Mouse (Mus musculus) MEL (cell line): Measurements from ENCODE around the gene Nmnat3. TPM values are rescaled to one million over a fixed set of nuclear protein-coding genes. Genes with fewer than 3 reads are reported as not detected.

Experiments
- DNase-seq: peaks from one replicate; pipeline ENCODE4 v3.0.0; 2011; ENCODE audit warnings: low read depth, low spot score
- H3K27ac ChIP-seq: 2 replicates; pipeline ENCODE4 v1.5.1; 2012; ENCODE audit warnings: low read depth, mild to moderate bottlenecking, control low read depth, low read length, moderate library complexity; ENCODE audit not compliant: control insufficient read depth
- H3K27me3 ChIP-seq, 2 experiments: fragments of 150-350 bp in 1 of 2; sonication (generic) in 1 of 2; 2 replicates each; pipeline ENCODE4 v1.6.1; 2012; ENCODE audit warnings: low read length in 2 of 2, mild to moderate bottlenecking in 2 of 2, improper control_type of control experiment in 1 of 2, moderate library complexity in 1 of 2; ENCODE audit not compliant: insufficient read depth in 2 of 2, control insufficient read depth in 1 of 2
- H3K36me3 ChIP-seq, 2 experiments: 2 replicates each; pipeline ENCODE4 v1.6.1; 2012 to 2014; ENCODE audit warnings: low read length in 2 of 2, improper control_type of control experiment in 1 of 2, inconsistent platforms in 1 of 2, mild to moderate bottlenecking in 1 of 2; ENCODE audit not compliant: insufficient read depth in 2 of 2, control insufficient read depth in 1 of 2
- H3K4me1 ChIP-seq, 2 experiments: fragments of 150-350 bp in 1 of 2; sonication (generic) in 1 of 2; 2 replicates each; pipeline ENCODE4 v1.6.1; 2012; ENCODE audit warnings: low read length in 2 of 2, improper control_type of control experiment in 1 of 2, mild to moderate bottlenecking in 1 of 2; ENCODE audit not compliant: insufficient read depth in 2 of 2, control insufficient read depth in 1 of 2
- H3K4me3 ChIP-seq, 2 experiments: fragments of 150-350 bp in 1 of 2; sonication (generic) in 1 of 2; 2 replicates each; pipeline ENCODE4 v1.5.1; 2012; ENCODE audit warnings: low read depth in 2 of 2, low read length in 2 of 2, mild to moderate bottlenecking in 2 of 2, moderate library complexity in 2 of 2, control low read depth in 1 of 2, improper control_type of control experiment in 1 of 2; ENCODE audit not compliant: control insufficient read depth in 1 of 2, insufficient read depth in 1 of 2
- H3K79me2 ChIP-seq: 2 replicates; pipeline ENCODE4 v1.6.1; 2012; ENCODE audit warnings: mild to moderate bottlenecking, low read length, moderate library complexity; ENCODE audit not compliant: control insufficient read depth, poor library complexity, insufficient read depth
- H3K9ac ChIP-seq: 2 replicates; pipeline ENCODE4 v1.6.1; 2012; ENCODE audit warnings: low read depth, mild to moderate bottlenecking, control low read depth, low read length, moderate library complexity; ENCODE audit not compliant: control insufficient read depth, poor library complexity, severe bottlenecking
- H3K9me3 ChIP-seq: fragments of 150-350 bp; sonication (generic); replicated peaks from 2 replicates; pipeline ENCODE4 v1.6.1; 2012; ENCODE audit warnings: mild to moderate bottlenecking, low read length, improper control_type of control experiment, moderate library complexity; ENCODE audit not compliant: insufficient read depth
- BHLHE40 ChIP-seq: IDR thresholded peaks from 2 replicates; pipeline ENCODE4 v1.6.1; 2012; ENCODE audit warnings: low read depth, mild to moderate bottlenecking, inconsistent platforms, low read length, improper control_type of control experiment, borderline replicate concordance
- CHD2 ChIP-seq: IDR thresholded peaks from 2 replicates; pipeline ENCODE4 v1.6.1; 2011; ENCODE audit warnings: low read length, improper control_type of control experiment
- CTCF ChIP-seq, 3 experiments: IDR thresholded peaks in 2 of 3; conservative IDR thresholded peaks in 1 of 3; 2 replicates each; pipeline ENCODE4 v1.5.1; 2011 to 2012; ENCODE audit warnings: low read length in 3 of 3, low read depth in 2 of 3, mild to moderate bottlenecking in 2 of 3, improper control_type of control experiment in 1 of 3, inconsistent platforms in 1 of 3, mixed read lengths in 1 of 3, moderate library complexity in 1 of 3; ENCODE audit not compliant: control insufficient read depth in 1 of 3, insufficient read depth in 1 of 3, poor library complexity in 1 of 3, severe bottlenecking in 1 of 3
- E2F4 ChIP-seq: IDR thresholded peaks from 2 replicates; pipeline ENCODE4 v1.6.1; 2011; ENCODE audit warnings: low read depth, low read length, improper control_type of control experiment, borderline replicate concordance
- ELF1 ChIP-seq: IDR thresholded peaks from 2 replicates; pipeline ENCODE4 v1.6.1; 2014; ENCODE audit warnings: low read depth, mild to moderate bottlenecking, inconsistent platforms, low read length, improper control_type of control experiment, moderate library complexity
- EP300 ChIP-seq, 2 experiments: IDR thresholded peaks; 2 replicates each; pipeline ENCODE4 v1.6.1; 2011; ENCODE audit warnings: improper control_type of control experiment in 2 of 2, low read length in 2 of 2, low read depth in 1 of 2, mild to moderate bottlenecking in 1 of 2
- GABPA ChIP-seq: IDR thresholded peaks from 2 replicates; pipeline ENCODE4 v1.6.1; 2012; ENCODE audit warnings: low read depth, mild to moderate bottlenecking, inconsistent platforms, low read length, improper control_type of control experiment, moderate library complexity
- HCFC1 ChIP-seq: IDR thresholded peaks from 2 replicates; pipeline ENCODE4 v1.6.1; 2012; ENCODE audit warnings: low read depth, mild to moderate bottlenecking, inconsistent platforms, low read length, improper control_type of control experiment, moderate library complexity
- JUND ChIP-seq: IDR thresholded peaks from 2 replicates; pipeline ENCODE4 v1.6.1; 2011; ENCODE audit warnings: low read depth, mild to moderate bottlenecking, improper control_type of control experiment, low read length
- KAT2A ChIP-seq: conservative IDR thresholded peaks from 2 replicates; pipeline ENCODE4 v1.6.1; 2012; ENCODE audit warnings: low read depth, low read length, improper control_type of control experiment, inconsistent platforms
- MAX ChIP-seq: IDR thresholded peaks from 2 replicates; pipeline ENCODE4 v1.6.1; 2011; ENCODE audit warnings: low read length, improper control_type of control experiment
- MAZ ChIP-seq: IDR thresholded peaks from 2 replicates; pipeline ENCODE4 v1.6.1; 2012; ENCODE audit warnings: low read depth, mild to moderate bottlenecking, inconsistent platforms, low read length, improper control_type of control experiment
- MXI1 ChIP-seq: IDR thresholded peaks from 2 replicates; pipeline ENCODE4 v1.6.1; 2011; ENCODE audit warnings: mild to moderate bottlenecking, low read depth, low read length, improper control_type of control experiment
- MYB ChIP-seq: IDR thresholded peaks from 2 replicates; pipeline ENCODE4 v1.6.1; 2011; ENCODE audit warnings: mild to moderate bottlenecking, low read depth, low read length, improper control_type of control experiment
- NELFE ChIP-seq: IDR thresholded peaks from 2 replicates; pipeline ENCODE4 v1.6.1; 2011; ENCODE audit warnings: low read depth, low read length, improper control_type of control experiment
- NRF1 ChIP-seq: IDR thresholded peaks from 2 replicates; pipeline ENCODE4 v1.6.1; 2014; ENCODE audit warnings: low read depth, mild to moderate bottlenecking, inconsistent platforms, low read length, improper control_type of control experiment, moderate library complexity; ENCODE audit not compliant: poor library complexity, insufficient read depth, severe bottlenecking
- POLR2AphosphoS2 ChIP-seq: IDR thresholded peaks from 2 replicates; pipeline ENCODE4 v1.6.1; 2011; ENCODE audit warnings: low read length, improper control_type of control experiment
- POLR2AphosphoS5 ChIP-seq: IDR thresholded peaks from 2 replicates; pipeline ENCODE4 v1.6.1; 2012; ENCODE audit warnings: low read depth, borderline replicate concordance, mild to moderate bottlenecking, inconsistent platforms, low read length, moderate library complexity, mixed read lengths
- RAD21 ChIP-seq: IDR thresholded peaks from 2 replicates; pipeline ENCODE4 v1.6.1; 2011; ENCODE audit warnings: mild to moderate bottlenecking, low read depth, low read length, improper control_type of control experiment
- RCOR1 ChIP-seq: IDR thresholded peaks from 2 replicates; pipeline ENCODE4 v1.6.1; 2012; ENCODE audit warnings: low read depth, mild to moderate bottlenecking, inconsistent platforms, low read length, improper control_type of control experiment
- SMC3 ChIP-seq: IDR thresholded peaks from 2 replicates; pipeline ENCODE4 v1.6.1; 2011; ENCODE audit warnings: low read depth, low read length, improper control_type of control experiment
- TAL1 ChIP-seq: IDR thresholded peaks from 2 replicates; pipeline ENCODE4 v1.6.1; 2012; ENCODE audit warnings: mild to moderate bottlenecking, inconsistent platforms, low read length, moderate library complexity, mixed read lengths
- TCF12 ChIP-seq: IDR thresholded peaks from 2 replicates; pipeline ENCODE4 v1.6.1; 2014; ENCODE audit warnings: low read depth, mild to moderate bottlenecking, inconsistent platforms, low read length, improper control_type of control experiment, moderate library complexity
- UBTF ChIP-seq: IDR thresholded peaks from 2 replicates; pipeline ENCODE4 v1.6.1; 2012; ENCODE audit warnings: low read depth, mild to moderate bottlenecking, inconsistent platforms, low read length, improper control_type of control experiment, moderate library complexity, borderline replicate concordance; ENCODE audit not compliant: insufficient read depth
- USF2 ChIP-seq, 2 experiments: IDR thresholded peaks; 2 replicates each; pipeline ENCODE4 v1.6.1; 2011 to 2012; ENCODE audit warnings: improper control_type of control experiment in 2 of 2, low read length in 2 of 2, borderline replicate concordance in 1 of 2, inconsistent platforms in 1 of 2, low read depth in 1 of 2, mild to moderate bottlenecking in 1 of 2; ENCODE audit not compliant: insufficient read depth in 1 of 2
- ZC3H11A ChIP-seq: IDR thresholded peaks from 2 replicates; pipeline ENCODE4 v1.6.1; 2012; ENCODE audit warnings: low read depth, mild to moderate bottlenecking, inconsistent platforms, low read length, improper control_type of control experiment
- ZKSCAN1 ChIP-seq: IDR thresholded peaks from 2 replicates; pipeline ENCODE4 v1.6.1; 2012; ENCODE audit warnings: low read depth, mild to moderate bottlenecking, inconsistent platforms, low read length, improper control_type of control experiment, moderate library complexity
- ZMIZ1 ChIP-seq: IDR thresholded peaks from 2 replicates; pipeline ENCODE4 v1.6.1; 2012; ENCODE audit warnings: low read depth, mild to moderate bottlenecking, inconsistent platforms, low read length, improper control_type of control experiment, moderate library complexity
- ZNF384 ChIP-seq: IDR thresholded peaks from 2 replicates; pipeline ENCODE4 v1.6.1; 2012; ENCODE audit warnings: low read depth, mild to moderate bottlenecking, inconsistent platforms, low read length, improper control_type of control experiment
- polyA plus RNA-seq, 2 experiments: library from polyadenylated mRNA; stranded (reverse) in 1 of 2; unstranded in 1 of 2; fragments of >175 nt in 1 of 2; fragments of >200 nt in 1 of 2; gene quantifications; 2 replicates each; pipeline versions ENCODE4 v1.2.1 to v1.2.4; 2012; ENCODE audit warnings: low replicate concordance in 2 of 2, low read depth in 1 of 2; ENCODE audit not compliant: insufficient read length in 2 of 2, insufficient read depth in 1 of 2, missing spikeins in 1 of 2
- total RNA-seq: library from RNA; depleted of rRNA; stranded (reverse); fragments of 300-350 nt; gene quantifications from 2 replicates; pipeline ENCODE4 v1.2.3, GENCODE M21; 2012

Nmnat3 gene
- total and polyA plus RNA-seq, 3 experiments = 14.4 to 15.2 TPM; not detected in 1

DNA sequence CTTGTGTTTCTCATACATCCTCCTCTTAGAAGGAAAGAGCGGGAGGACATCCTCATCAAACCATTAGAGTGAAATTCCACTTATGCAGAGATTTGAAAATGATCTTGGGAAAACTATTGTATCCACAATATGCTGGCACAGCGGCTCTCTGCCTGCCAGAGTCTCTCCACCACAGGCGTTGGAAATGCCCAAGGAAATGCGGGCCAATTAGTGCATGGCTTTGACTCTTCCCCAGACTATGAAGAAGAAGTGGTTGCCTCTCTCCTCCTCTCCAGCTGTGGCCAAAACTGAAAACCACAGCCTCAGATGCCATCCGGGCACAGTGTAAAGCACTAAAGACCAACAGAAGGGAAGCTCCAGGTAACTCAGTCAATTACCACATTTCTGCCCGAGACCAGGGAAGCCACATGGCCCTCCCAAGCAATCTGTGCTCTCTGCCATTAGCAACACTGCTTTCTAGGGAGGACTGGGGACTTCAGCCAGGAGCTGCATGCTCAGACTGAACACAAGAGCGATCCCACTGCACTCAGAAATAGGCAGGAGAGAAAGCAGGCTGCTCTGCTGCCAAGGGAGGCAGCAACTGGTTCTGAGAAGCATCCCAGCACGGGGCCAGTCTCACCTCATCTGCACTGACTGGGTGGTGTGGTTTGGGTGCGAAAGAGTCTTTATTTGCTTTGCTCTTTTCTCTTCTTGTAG is 1.5 kb upstream of the Nmnat3 start:
- Histone ChIP-seq H3K9ac (no peak overlapping the region), H3K27me3 (peaks cover 0 to 2% of the 10 kb centered on the region in 2 experiments; a peak in 1 of 4 replicates), H3K4me3 (no peak overlapping the region), H3K4me1 (no peaks in the 10 kb centered on the region)
- no peak for DNase-seq
- TF ChIP-seq NRF1 (no peak), HCFC1 (no peak), E2F4 (no peak), ZC3H11A (no peak), POLR2AphosphoS2 (no peak)
- TF ChIP-seq, all 39 proteins: peak for 0
- Histone ChIP-seq H3K79me2 (no peaks in the 10 kb centered on the region), H3K9me3 (no peaks in the 10 kb centered on the region), H3K27ac (no peak overlapping the region), H3K36me3 (no peaks in the 10 kb centered on the region)

DNA sequence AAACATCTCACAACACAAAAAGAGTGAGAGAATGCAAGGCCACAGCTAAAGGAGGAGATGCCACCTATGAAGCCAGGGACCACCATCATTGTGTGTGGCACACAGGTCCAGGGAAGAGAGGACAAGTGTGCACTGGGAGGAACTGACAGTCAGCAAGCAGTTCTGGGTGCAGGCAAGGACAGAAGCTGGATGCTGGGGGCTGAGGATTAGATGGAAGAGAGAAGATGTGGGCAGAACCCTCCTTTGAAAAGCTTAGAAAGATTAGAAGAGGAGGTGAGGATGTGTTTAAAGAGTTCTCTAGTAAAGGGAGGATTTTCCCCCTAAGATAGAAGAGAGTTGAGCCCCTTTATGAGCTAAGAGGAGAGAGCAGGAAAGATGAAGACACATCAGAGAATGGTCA is 2.4 kb downstream of the Nmnat3 start:
- no peak for DNase-seq

DNA sequence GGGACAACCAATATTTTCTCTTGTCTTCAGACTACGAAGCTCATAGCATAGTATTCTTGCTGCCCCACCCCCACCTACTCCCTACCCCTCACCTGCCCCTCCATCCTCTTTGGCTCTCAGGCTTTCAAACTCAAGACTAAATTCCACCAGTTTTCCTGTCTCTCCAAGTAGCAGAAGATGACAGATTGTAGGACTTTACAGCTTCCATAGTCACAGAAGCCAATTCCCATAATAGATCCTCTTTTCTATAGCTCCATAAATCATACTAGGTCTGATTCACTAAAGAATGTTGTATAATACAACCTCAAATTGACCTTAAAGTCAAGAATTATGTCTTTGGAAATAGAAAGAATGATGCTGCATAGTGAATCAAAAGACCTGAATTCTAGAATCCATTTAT is 3.4 kb downstream of the Nmnat3 start:
- H3K27ac ChIP-seq = no peak overlapping the region
- H3K9ac ChIP-seq = no peak overlapping the region
- H3K9me3 ChIP-seq = no peaks in the 10 kb centered on the region
- DNase-seq = no peak
- H3K4me1 ChIP-seq = no peaks in the 10 kb centered on the region
- H3K27me3 ChIP-seq = peaks cover 0 to 3% of the 10 kb centered on the region in 2 experiments; a peak in 2 of 4 replicates
- no peak overlapping the region for H3K4me3 ChIP-seq
- no peaks in the 10 kb centered on the region for H3K79me2 ChIP-seq
- H3K36me3 ChIP-seq = no peaks in the 10 kb centered on the region
- TF ChIP-seq KAT2A (no peak), CTCF (IDR thresholded peaks at IDR 0.05 in 2 of 3, conservative IDR thresholded peaks at IDR 0.05 in 1 of 3; ENCODE audit: control insufficient read depth in 1 of 3, insufficient read depth in 1 of 3, low read depth in 2 of 3, low read length in 3 of 3, poor library complexity in 1 of 3, severe bottlenecking in 1 of 3) (no peak), ZKSCAN1 (no peak), NRF1 (no peak), MYB (no peak), ELF1 (no peak), MAX (no peak), TAL1 (no peak), ZC3H11A (no peak), SMC3 (no peak), HCFC1 (no peak), UBTF (no peak), EP300 (IDR thresholded peaks at IDR 0.05; ENCODE audit: low read depth in 1 of 2, low read length in 2 of 2) (no peak), ZMIZ1 (no peak), CHD2 (no peak), MAZ (no peak)

More for the DNA sequence above, 2.4 kb downstream of the Nmnat3 start:
- Histone ChIP-seq H3K27ac (no peak overlapping the region), H3K27me3 (peaks cover 0 to 3% of the 10 kb centered on the region in 2 experiments; a peak in 2 of 4 replicates), H3K4me3 (no peak overlapping the region), H3K9me3 (no peaks in the 10 kb centered on the region), H3K9ac (no peak overlapping the region), H3K4me1 (no peaks in the 10 kb centered on the region), H3K79me2 (no peaks in the 10 kb centered on the region), H3K36me3 (no peaks in the 10 kb centered on the region)
- TF ChIP-seq HCFC1 (no peak), MXI1 (no peak), NELFE (no peak), USF2 (IDR thresholded peaks at IDR 0.05; ENCODE audit: borderline replicate concordance in 1 of 2, insufficient read depth in 1 of 2, low read depth in 1 of 2, low read length in 2 of 2) (no peak), CHD2 (no peak), ZMIZ1 (no peak), ELF1 (no peak), UBTF (no peak), MAZ (no peak), POLR2AphosphoS5 (no peak), ZKSCAN1 (no peak), JUND (no peak), SMC3 (no peak), ZNF384 (no peak), TCF12 (no peak), BHLHE40 (no peak), GABPA (no peak), ZC3H11A (no peak), RAD21 (no peak), RCOR1 (no peak)
